Mouse (Mus musculus) stomach, embryonic 14.5 days (tissue): ENCODE data around the gene Nhlrc4. TPM values are rescaled to one million over a fixed set of nuclear protein-coding genes. Genes with fewer than 3 reads are reported as not detected.

Experiments
- ATAC-seq: fragments of 200-750 bp; cut with Nextera tagmentation; 2 replicates; pipeline ENCODE4 v1.8.0; 2017; ENCODE audit warnings: low read depth, moderate TSS enrichment; ENCODE audit not compliant: insufficient number of reproducible peaks, insufficient read depth, low FRiP score
- H3K27ac ChIP-seq: fragments of 300-500 bp; sonication (generic); 2 replicates; pipeline ENCODE4 v1.5.1; 2014; ENCODE audit warnings: mild to moderate bottlenecking, low read length, moderate library complexity, mixed read lengths
- H3K27me3 ChIP-seq: fragments of 300-500 bp; sonication (generic); 2 replicates; pipeline ENCODE4 v1.6.1; 2014; ENCODE audit warnings: low read length, control low read depth, mixed read lengths; ENCODE audit not compliant: control insufficient read depth, insufficient read depth
- H3K36me3 ChIP-seq: fragments of 300-500 bp; sonication (generic); 2 replicates; pipeline ENCODE4 v1.6.1; 2014; ENCODE audit warnings: mild to moderate bottlenecking, control low read depth, low read length, moderate library complexity, mixed read lengths; ENCODE audit not compliant: control insufficient read depth, insufficient read depth
- H3K4me1 ChIP-seq: fragments of 300-500 bp; sonication (generic); 2 replicates; pipeline ENCODE4 v1.6.1; 2014; ENCODE audit warnings: low read length, control low read depth, mixed read lengths; ENCODE audit not compliant: control insufficient read depth, insufficient read depth
- H3K4me2 ChIP-seq: fragments of 300-500 bp; sonication (generic); replicated peaks from 2 replicates; pipeline ENCODE4 v1.6.1; 2014; ENCODE audit warnings: low read depth, low read length, control low read depth
- H3K4me3 ChIP-seq: fragments of 300-500 bp; sonication (generic); 2 replicates; pipeline ENCODE4 v1.5.1; 2014; ENCODE audit warnings: low read depth, low read length, control low read depth
- H3K9ac ChIP-seq: fragments of 300-500 bp; sonication (generic); replicated peaks from 2 replicates; pipeline ENCODE4 v1.6.1; 2014; ENCODE audit warnings: low read depth, mild to moderate bottlenecking, control low read depth, low read length, moderate library complexity, mixed read lengths
- H3K9me3 ChIP-seq: fragments of 300-500 bp; sonication (generic); 2 replicates; pipeline ENCODE4 v1.6.1; 2016; ENCODE audit warnings: low read depth, low read length, control low read depth; ENCODE audit not compliant: control insufficient read depth
- WGBS: fragments of 180-500 bp; shearing (Covaris S2); extraction: QIAGEN DNeasy Blood & Tissue Kit; methylation state at CpG from one replicate; pipeline ENCODE4 v1.1.7; 2014; 5-methylcytosine and 5-hydroxymethylcytosine counted together
- polyA plus RNA-seq: library from polyadenylated mRNA; unstranded; fragments of >200 nt; fragmentation: Nextera tagmentation; extraction: Ambion mirVana; gene quantifications from 2 replicates; pipeline ENCODE4 v1.2.1, GENCODE M21; 2014

The Nhlrc4 gene
- polyA plus RNA-seq, 1 experiment from 2014 or later = 0.72 TPM

- Histone ChIP-seq H3K9ac (no peak overlapping the region), H3K4me3 (no peak overlapping the region), H3K36me3 (no peaks in the 10 kb centered on the region), H3K4me2 (no peak overlapping the region), H3K4me1 (peaks cover 9% of the 10 kb centered on the region), H3K9me3 (no peaks in the 10 kb centered on the region), H3K27ac (no peak overlapping the region), H3K27me3 (no peaks in the 10 kb centered on the region)
- WGBS = 85% methylated on average over 3 of the region's 3 CpGs
- no peak for ATAC-seq
Measured at GRCm38 (mm10) chr17:25982913-25983312, 38.2 kb upstream of the Nhlrc4 start.

GRCm38 (mm10) chr17:25980854-25981253, 36.1 kb upstream of the Nhlrc4 start:
- Histone ChIP-seq H3K4me1 (peaks cover 9% of the 10 kb centered on the region), H3K27ac (no peak overlapping the region), H3K4me3 (no peak overlapping the region), H3K27me3 (no peaks in the 10 kb centered on the region), H3K36me3 (no peaks in the 10 kb centered on the region), H3K9me3 (no peaks in the 10 kb centered on the region), H3K9ac (no peak overlapping the region), H3K4me2 (no peak overlapping the region)
- WGBS = 88% methylated on average over 5 of the region's 5 CpGs
- ATAC-seq = no peak

GRCm38 (mm10) chr17:25979829-25980738, 35.3 kb upstream of the Nhlrc4 start:
- no peak overlapping the region for H3K27ac ChIP-seq
- no peaks in the 10 kb centered on the region for H3K9me3 ChIP-seq
- WGBS = 83% methylated on average over 5 of the region's 5 CpGs
- no peak overlapping the region for H3K9ac ChIP-seq
- no peak overlapping the region for H3K4me3 ChIP-seq
- H3K4me2 ChIP-seq = no peak overlapping the region
- 0 out of 2 replicates have a peak, but pooled peaks have one; percentile 23 for ATAC-seq
- H3K27me3 ChIP-seq = no peaks in the 10 kb centered on the region
- H3K36me3 ChIP-seq = no peaks in the 10 kb centered on the region
- peaks cover 9% of the 10 kb centered on the region for H3K4me1 ChIP-seq

- no peak overlapping the region for H3K4me2 ChIP-seq
- H3K27me3 ChIP-seq = no peaks in the 10 kb centered on the region
- H3K4me3 ChIP-seq = no peak overlapping the region
- no peaks in the 10 kb centered on the region; the same call in 1 of the 2 replicates for H3K36me3 ChIP-seq
- ATAC-seq = no peak
- 90% methylated on average over 4 of the region's 4 CpGs for WGBS
- peaks cover 3% of the 10 kb centered on the region; the same call in 1 of the 2 replicates for H3K4me1 ChIP-seq
- no peaks in the 10 kb centered on the region for H3K9me3 ChIP-seq
- no peak overlapping the region for H3K27ac ChIP-seq
- H3K9ac ChIP-seq = no peak overlapping the region
Measured at GRCm38 (mm10) chr17:25970954-25971707, 26.4 kb upstream of the Nhlrc4 start.

- Histone ChIP-seq H3K9ac (no peak overlapping the region), H3K4me2 (no peak overlapping the region), H3K4me3 (no peak overlapping the region), H3K9me3 (no peaks in the 10 kb centered on the region), H3K27me3 (no peaks in the 10 kb centered on the region), H3K36me3 (no peaks in the 10 kb centered on the region; the same call in 1 of the 2 replicates), H3K27ac (no peak overlapping the region), H3K4me1 (peaks cover 3% of the 10 kb centered on the region; the same call in 1 of the 2 replicates)
- 92% methylated on average over 9 of the region's 9 CpGs for WGBS
- ATAC-seq = no peak
Measured at GRCm38 (mm10) chr17:25970448-25970847, 25.7 kb upstream of the Nhlrc4 start.

- ATAC-seq = peak; percentile 88
- 48% methylated on average over 1 of the region's 1 CpGs for WGBS
- no peak overlapping the region; the same call in 1 of the 2 replicates for H3K27ac ChIP-seq
- no peak overlapping the region for H3K4me2 ChIP-seq
- H3K4me3 ChIP-seq = no peak overlapping the region
- H3K9ac ChIP-seq = no peak overlapping the region
- H3K4me1 ChIP-seq = peaks cover 3% of the 10 kb centered on the region; the same call in 1 of the 2 replicates
- peaks cover 8% of the 10 kb centered on the region; the same call in 1 of the 2 replicates for H3K36me3 ChIP-seq
- H3K27me3 ChIP-seq = no peaks in the 10 kb centered on the region
- no peaks in the 10 kb centered on the region for H3K9me3 ChIP-seq
Measured at GRCm38 (mm10) chr17:25968176-25968575, 23.4 kb upstream of the Nhlrc4 start.

- H3K27ac ChIP-seq = no peak overlapping the region
- H3K4me3 ChIP-seq = no peak overlapping the region
- H3K4me1 ChIP-seq = peaks cover 3% of the 10 kb centered on the region; the same call in 1 of the 2 replicates
- no peak overlapping the region for H3K4me2 ChIP-seq
- H3K9me3 ChIP-seq = no peaks in the 10 kb centered on the region
- H3K36me3 ChIP-seq = peaks cover 8% of the 10 kb centered on the region; the same call in 1 of the 2 replicates
- 52% methylated on average over 3 of the region's 3 CpGs for WGBS
- ATAC-seq = no peak
- H3K27me3 ChIP-seq = no peaks in the 10 kb centered on the region
- no peak overlapping the region for H3K9ac ChIP-seq
Measured at GRCm38 (mm10) chr17:25967652-25968051, 22.9 kb upstream of the Nhlrc4 start.

GRCm38 (mm10) chr17:25964271-25964670, 19.5 kb upstream of the Nhlrc4 start:
- H3K4me1 ChIP-seq = peaks cover 3% of the 10 kb centered on the region; the same call in 1 of the 2 replicates
- H3K9ac ChIP-seq = no peak overlapping the region
- 92% methylated on average over 7 of the region's 7 CpGs for WGBS
- no peak overlapping the region for H3K4me2 ChIP-seq
- no peak overlapping the region for H3K4me3 ChIP-seq
- H3K27me3 ChIP-seq = no peaks in the 10 kb centered on the region
- peaks cover 17% of the 10 kb centered on the region; the same call in 1 of the 2 replicates for H3K36me3 ChIP-seq
- H3K27ac ChIP-seq = no peak overlapping the region
- H3K9me3 ChIP-seq = no peaks in the 10 kb centered on the region
- no peak for ATAC-seq
